Mouse (Mus musculus) liver, postnatal 0 days (tissue): Measurements from ENCODE around the gene Dab1.

Experiments
- CTCF ChIP-seq: sonication (generic); IDR thresholded peaks from 2 replicates; pipeline ENCODE4 v1.5.1; 2016; ENCODE audit warnings: antibody characterized with exemption, low read depth
- EP300 ChIP-seq: IDR thresholded peaks from 2 replicates; pipeline ENCODE4 v1.6.1; 2016; ENCODE audit warnings: antibody characterized with exemption, low read depth, mild to moderate bottlenecking

- TF ChIP-seq EP300 (no peak), CTCF (no peak)
These were observed 591.6 kb downstream of the Dab1 start for GRCm38 (mm10) chr4:104210796-104211195.
